Mouse (Mus musculus): ENCODE data around the gene Aida.
"Not testable (repeated sequence)": the region's sequence is repeated elsewhere in the genome, so short reads cannot be mapped to it uniquely, and the experiment has no call there.

DNA sequence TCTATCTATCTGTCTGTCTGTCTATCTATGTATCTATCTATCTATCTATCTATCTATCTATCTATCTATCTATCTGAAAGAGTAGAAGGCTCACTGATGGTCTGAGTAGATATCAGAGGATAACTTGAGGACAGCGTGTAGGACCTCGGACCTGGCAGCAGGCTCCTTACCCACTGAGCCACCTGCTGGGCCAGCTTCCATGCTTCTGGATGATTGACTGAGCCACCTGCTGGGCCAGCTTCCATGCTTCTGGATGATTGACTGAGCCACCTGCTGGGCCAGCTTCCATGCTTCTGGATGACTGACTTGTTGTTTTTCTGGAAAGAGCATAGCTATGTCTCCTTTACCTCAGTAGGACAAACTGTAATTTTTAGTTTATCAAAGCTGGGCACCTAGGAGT, 13.2 kb downstream of the Aida start:
- TF ChIP-seq CTCF, EP300 (IDR thresholded peaks at IDR 0.05; ENCODE audit: low read depth): not testable (repeated sequence)

Measured in liver, embryonic 14.5 days (tissue).